Mouse (Mus musculus) C2C12 (cell line): ENCODE results near the gene Mrln.

ENCODE experiments used
- CEBPB ChIP-seq: IDR thresholded peaks from one replicate; pipeline ENCODE4 v1.6.1; 2011; ENCODE audit warnings: low read depth, mild to moderate bottlenecking, control low read depth, moderate library complexity
- CTCF ChIP-seq: IDR thresholded peaks from one replicate; pipeline ENCODE4 v1.5.1; 2011; ENCODE audit not compliant: control insufficient read depth, insufficient read depth, insufficient read length
- FOSL1 ChIP-seq: IDR thresholded peaks from one replicate; pipeline ENCODE4 v1.8.0; 2011; ENCODE audit warnings: mild to moderate bottlenecking, low read length; ENCODE audit not compliant: poor library complexity, insufficient read depth, severe bottlenecking
- MAX ChIP-seq: IDR thresholded peaks from one replicate; pipeline ENCODE4 v1.6.1; 2011; ENCODE audit warnings: mild to moderate bottlenecking, control low read depth
- MYOD1 ChIP-seq: IDR thresholded peaks from one replicate; pipeline ENCODE4 v1.6.1; 2011; ENCODE audit warnings: low read depth; ENCODE audit not compliant: control insufficient read depth, insufficient read length
- MYOG ChIP-seq: IDR thresholded peaks from one replicate; pipeline ENCODE4 v1.6.1; 2011; ENCODE audit not compliant: control insufficient read depth, insufficient read length; ENCODE audit errors: extremely low read depth
- USF1 ChIP-seq: IDR thresholded peaks from one replicate; pipeline ENCODE4 v1.6.1; 2011; ENCODE audit warnings: low read depth, mild to moderate bottlenecking, control low read depth, moderate library complexity

GRCm38 (mm10) chr10:70186136-70186535 lies 18.3 kb upstream of the Mrln start:
- TF ChIP-seq MAX: no peak
- TF ChIP-seq CTCF: peak; percentile 29
- no peak for TF ChIP-seq USF1
- no peak for TF ChIP-seq MYOG
- no peak for TF ChIP-seq CEBPB
- no peak for TF ChIP-seq FOSL1
- no peak for TF ChIP-seq MYOD1
